Mouse (Mus musculus) MEL (cell line): ENCODE measurements around the gene Tmem161a.

Experiments
- BHLHE40 ChIP-seq: IDR thresholded peaks from 2 replicates; pipeline ENCODE4 v1.6.1; 2012; ENCODE audit warnings: low read depth, mild to moderate bottlenecking, inconsistent platforms, low read length, improper control_type of control experiment, borderline replicate concordance
- CTCF ChIP-seq, 3 experiments: IDR thresholded peaks in 2 of 3; conservative IDR thresholded peaks in 1 of 3; 2 replicates each; pipeline ENCODE4 v1.5.1; 2011 to 2012; ENCODE audit warnings: low read length in 3 of 3, low read depth in 2 of 3, mild to moderate bottlenecking in 2 of 3, improper control_type of control experiment in 1 of 3, inconsistent platforms in 1 of 3, mixed read lengths in 1 of 3, moderate library complexity in 1 of 3; ENCODE audit not compliant: control insufficient read depth in 1 of 3, insufficient read depth in 1 of 3, poor library complexity in 1 of 3, severe bottlenecking in 1 of 3
- EP300 ChIP-seq, 2 experiments: IDR thresholded peaks; 2 replicates each; pipeline ENCODE4 v1.6.1; 2011; ENCODE audit warnings: improper control_type of control experiment in 2 of 2, low read length in 2 of 2, low read depth in 1 of 2, mild to moderate bottlenecking in 1 of 2
- GATA1 ChIP-seq: IDR thresholded peaks from 2 replicates; pipeline ENCODE4 v1.6.1; 2011; ENCODE audit warnings: low read depth, low read length, improper control_type of control experiment
- MXI1 ChIP-seq: IDR thresholded peaks from 2 replicates; pipeline ENCODE4 v1.6.1; 2011; ENCODE audit warnings: mild to moderate bottlenecking, low read depth, low read length, improper control_type of control experiment
- MYB ChIP-seq: IDR thresholded peaks from 2 replicates; pipeline ENCODE4 v1.6.1; 2011; ENCODE audit warnings: mild to moderate bottlenecking, low read depth, low read length, improper control_type of control experiment
- POLR2A ChIP-seq, 2 experiments: IDR thresholded peaks; 2 replicates each; pipeline ENCODE4 v1.6.1; 2011 to 2012; ENCODE audit warnings: low read length in 2 of 2, mild to moderate bottlenecking in 2 of 2, control low read depth in 1 of 2, improper control_type of control experiment in 1 of 2, low read depth in 1 of 2, moderate library complexity in 1 of 2; ENCODE audit not compliant: control insufficient read depth in 1 of 2, insufficient read depth in 1 of 2, poor library complexity in 1 of 2
- SIN3A ChIP-seq: IDR thresholded peaks from 2 replicates; pipeline ENCODE4 v1.6.1; 2012; ENCODE audit warnings: low read length, improper control_type of control experiment, inconsistent platforms
- TAL1 ChIP-seq: IDR thresholded peaks from 2 replicates; pipeline ENCODE4 v1.6.1; 2012; ENCODE audit warnings: mild to moderate bottlenecking, inconsistent platforms, low read length, moderate library complexity, mixed read lengths
- TBP ChIP-seq: IDR thresholded peaks from 2 replicates; pipeline ENCODE4 v1.8.0; 2011; ENCODE audit warnings: low read depth, low read length, improper control_type of control experiment
- USF2 ChIP-seq, 2 experiments: IDR thresholded peaks; 2 replicates each; pipeline ENCODE4 v1.6.1; 2011 to 2012; ENCODE audit warnings: improper control_type of control experiment in 2 of 2, low read length in 2 of 2, borderline replicate concordance in 1 of 2, inconsistent platforms in 1 of 2, low read depth in 1 of 2, mild to moderate bottlenecking in 1 of 2; ENCODE audit not compliant: insufficient read depth in 1 of 2
- ZC3H11A ChIP-seq: IDR thresholded peaks from 2 replicates; pipeline ENCODE4 v1.6.1; 2012; ENCODE audit warnings: low read depth, mild to moderate bottlenecking, inconsistent platforms, low read length, improper control_type of control experiment
- ZKSCAN1 ChIP-seq: IDR thresholded peaks from 2 replicates; pipeline ENCODE4 v1.6.1; 2012; ENCODE audit warnings: low read depth, mild to moderate bottlenecking, inconsistent platforms, low read length, improper control_type of control experiment, moderate library complexity
- ZMIZ1 ChIP-seq: IDR thresholded peaks from 2 replicates; pipeline ENCODE4 v1.6.1; 2012; ENCODE audit warnings: low read depth, mild to moderate bottlenecking, inconsistent platforms, low read length, improper control_type of control experiment, moderate library complexity

DNA sequence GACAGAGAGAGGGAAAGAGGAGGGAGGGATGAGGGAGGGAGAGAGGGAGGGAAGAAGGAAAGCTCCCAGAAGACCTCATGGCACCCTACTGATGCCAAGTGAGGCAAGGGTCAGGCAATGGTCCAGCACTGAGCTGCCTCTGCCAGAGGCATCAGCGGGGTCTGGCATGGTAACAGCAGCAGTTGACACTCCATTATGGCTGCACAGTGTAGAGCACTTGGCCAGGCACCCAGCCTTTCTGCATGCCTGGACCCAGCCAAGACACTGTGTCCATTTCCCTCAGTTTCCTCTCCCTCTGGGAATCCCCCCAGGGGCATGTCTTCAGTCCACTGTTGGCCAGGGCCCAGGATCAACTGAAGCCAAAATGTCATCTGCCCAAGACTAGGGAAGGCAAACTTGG lies 44.4 kb downstream of the Tmem161a start:
- no peak for TF ChIP-seq POLR2A (IDR thresholded peaks at IDR 0.05; ENCODE audit: control insufficient read depth in 1 of 2, insufficient read depth in 1 of 2, low read depth in 1 of 2, low read length in 2 of 2, poor library complexity in 1 of 2)
- TF ChIP-seq CTCF (IDR thresholded peaks at IDR 0.05 in 2 of 3, conservative IDR thresholded peaks at IDR 0.05 in 1 of 3; ENCODE audit: control insufficient read depth in 1 of 3, insufficient read depth in 1 of 3, low read depth in 2 of 3, low read length in 3 of 3, poor library complexity in 1 of 3, severe bottlenecking in 1 of 3) = no peak
- no peak for TF ChIP-seq MXI1
- TF ChIP-seq SIN3A = no peak
- no peak for TF ChIP-seq ZKSCAN1
- TF ChIP-seq GATA1 = no peak
- TF ChIP-seq MYB = no peak
- TF ChIP-seq TBP = no peak
- no peak for TF ChIP-seq TAL1
- no peak for TF ChIP-seq EP300 (IDR thresholded peaks at IDR 0.05; ENCODE audit: low read depth in 1 of 2, low read length in 2 of 2)
- no peak for TF ChIP-seq ZMIZ1
- TF ChIP-seq ZC3H11A = no peak
- TF ChIP-seq USF2 (IDR thresholded peaks at IDR 0.05; ENCODE audit: borderline replicate concordance in 1 of 2, insufficient read depth in 1 of 2, low read depth in 1 of 2, low read length in 2 of 2) = no peak
- TF ChIP-seq BHLHE40 = no peak
